Mouse (Mus musculus) thymus, adult 18-20 months (tissue): Measurements from ENCODE around the gene Gatd1.
A peak's percentile ranks its signal among the peaks of the same experiment; 100 is the strongest.
"Not testable (repeated sequence)": the region's sequence is repeated elsewhere in the genome, so short reads cannot be mapped to it uniquely, and the experiment has no call there.

Source experiments
- DNase-seq, 2 experiments: peaks; one replicate each; pipeline ENCODE4 v3.0.0; 2022; ENCODE audit warnings: mixed read lengths in 2 of 2

The Gatd1 gene

DNA sequence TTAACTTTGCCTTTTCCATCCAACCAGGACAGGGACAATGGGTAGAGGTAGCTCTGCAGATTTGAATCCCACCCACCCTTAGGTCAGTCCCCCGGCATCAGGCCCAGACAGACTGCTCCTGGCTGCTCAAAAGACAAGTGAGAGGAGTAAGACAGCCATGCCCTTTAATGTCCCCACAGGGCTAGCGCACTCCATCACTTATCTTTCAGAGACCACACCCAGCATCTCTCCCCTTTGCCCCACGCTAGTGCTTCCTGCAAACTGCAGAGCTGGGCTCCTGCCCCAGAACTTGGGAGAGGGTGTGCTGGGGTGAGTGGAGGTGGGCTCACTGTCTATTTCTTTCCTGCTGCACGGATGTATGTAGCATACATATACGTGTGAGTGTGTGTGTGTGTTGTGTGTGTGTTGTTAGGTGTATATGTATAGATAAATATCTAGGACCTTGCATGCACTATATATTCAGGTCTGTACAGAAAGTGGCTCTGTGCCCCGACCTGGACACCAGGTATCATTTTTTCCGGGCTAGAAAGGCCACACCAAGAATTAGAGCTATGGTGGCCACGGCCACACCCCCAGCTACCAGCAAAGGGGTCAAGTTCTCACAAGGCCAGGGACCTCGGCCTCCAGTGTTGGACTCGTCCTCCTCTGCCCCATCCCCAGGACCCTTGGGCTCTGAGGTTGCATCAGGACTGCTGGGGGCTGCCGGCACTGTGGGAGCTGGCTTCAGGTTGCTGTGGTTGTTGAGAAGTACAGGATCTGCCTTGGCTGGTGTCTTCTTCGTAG, 13.2 kb upstream of the Gatd1 start:
- no peak for DNase-seq

GRCm38 (mm10) chr7:141423811-141424210, 9.9 kb upstream of the Gatd1 start:
- no peak for DNase-seq

DNA sequence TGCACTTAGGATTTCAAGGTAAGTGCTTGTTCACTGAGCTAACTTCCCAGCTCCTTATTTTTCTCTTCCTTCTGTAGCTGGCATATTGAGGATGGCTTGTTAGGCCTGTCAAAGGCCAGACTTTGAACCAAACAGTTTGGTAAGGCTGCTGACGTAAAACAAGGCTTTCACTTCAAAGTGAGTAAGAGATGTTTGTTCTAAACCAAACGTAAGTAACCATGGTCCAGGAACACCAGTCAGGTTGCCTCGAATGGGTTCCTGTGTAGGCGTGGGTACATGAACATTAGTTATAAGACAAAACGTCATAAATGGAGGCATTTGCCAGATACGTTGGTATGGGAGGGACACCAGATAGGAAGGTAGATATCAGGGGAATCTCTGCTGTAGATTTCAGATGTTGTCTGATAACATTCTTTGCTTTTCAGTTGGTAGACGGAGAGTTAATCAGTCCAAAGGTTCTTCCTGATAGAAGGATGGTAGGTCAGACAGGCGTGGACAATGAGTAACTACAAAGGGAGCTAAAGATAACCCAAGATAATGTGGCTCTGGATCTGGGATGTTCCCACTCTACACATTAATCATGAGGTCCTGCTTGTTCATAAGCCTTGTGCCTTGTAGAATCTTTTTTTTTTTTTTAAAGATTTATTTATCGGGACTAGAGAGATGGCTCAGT, 6.2 kb upstream of the Gatd1 start:
- no peak for DNase-seq

GRCm38 (mm10) chr7:141418970-141419369, 5.0 kb upstream of the Gatd1 start:
- DNase-seq, result no peak

DNA sequence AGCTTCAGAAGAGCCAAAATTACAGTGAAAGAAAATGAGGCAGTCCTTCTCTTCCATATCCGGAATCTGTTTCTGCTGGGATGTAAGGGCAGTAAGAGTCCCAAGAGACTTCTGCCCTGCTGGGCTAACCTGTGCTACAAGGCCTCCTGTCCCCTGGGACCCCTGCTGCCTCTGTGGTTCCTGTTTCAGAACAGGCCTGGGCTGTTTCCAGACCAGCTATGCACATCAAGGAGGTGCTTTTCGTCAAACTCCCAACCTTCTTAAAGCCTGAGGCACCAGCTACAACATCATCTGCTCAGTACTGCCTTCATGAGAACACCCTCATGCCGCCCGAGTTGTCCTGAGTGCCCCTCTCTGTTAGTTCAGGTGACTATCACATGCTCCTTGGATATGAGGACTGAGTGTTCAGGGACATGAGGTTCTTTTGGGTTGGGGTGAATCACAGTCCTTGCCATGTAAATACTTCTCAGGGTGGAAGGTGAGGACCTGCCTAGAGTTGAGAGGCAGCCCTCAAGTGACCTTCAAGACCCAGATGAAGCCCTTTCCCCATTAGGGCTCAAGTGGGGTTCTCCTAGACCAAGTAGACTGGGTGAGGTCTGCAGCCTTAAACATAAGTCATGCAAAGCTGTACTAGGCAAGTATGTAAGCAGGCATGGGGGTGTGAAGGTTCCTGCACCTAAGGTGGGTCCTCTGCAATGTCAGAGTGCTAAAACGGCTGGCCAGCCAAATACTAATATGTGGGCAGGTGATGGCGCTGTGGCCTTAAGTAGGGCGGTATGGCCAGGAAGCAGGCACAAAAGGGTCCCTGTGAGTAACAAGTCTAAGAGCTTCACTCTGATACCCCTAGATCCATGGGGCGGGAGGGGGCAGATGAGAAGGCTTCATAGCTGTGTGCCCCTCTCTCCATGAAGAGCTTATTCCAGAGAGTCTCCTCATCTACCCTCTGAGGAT, 4.1 kb upstream of the Gatd1 start:
- no peak for DNase-seq

DNA sequence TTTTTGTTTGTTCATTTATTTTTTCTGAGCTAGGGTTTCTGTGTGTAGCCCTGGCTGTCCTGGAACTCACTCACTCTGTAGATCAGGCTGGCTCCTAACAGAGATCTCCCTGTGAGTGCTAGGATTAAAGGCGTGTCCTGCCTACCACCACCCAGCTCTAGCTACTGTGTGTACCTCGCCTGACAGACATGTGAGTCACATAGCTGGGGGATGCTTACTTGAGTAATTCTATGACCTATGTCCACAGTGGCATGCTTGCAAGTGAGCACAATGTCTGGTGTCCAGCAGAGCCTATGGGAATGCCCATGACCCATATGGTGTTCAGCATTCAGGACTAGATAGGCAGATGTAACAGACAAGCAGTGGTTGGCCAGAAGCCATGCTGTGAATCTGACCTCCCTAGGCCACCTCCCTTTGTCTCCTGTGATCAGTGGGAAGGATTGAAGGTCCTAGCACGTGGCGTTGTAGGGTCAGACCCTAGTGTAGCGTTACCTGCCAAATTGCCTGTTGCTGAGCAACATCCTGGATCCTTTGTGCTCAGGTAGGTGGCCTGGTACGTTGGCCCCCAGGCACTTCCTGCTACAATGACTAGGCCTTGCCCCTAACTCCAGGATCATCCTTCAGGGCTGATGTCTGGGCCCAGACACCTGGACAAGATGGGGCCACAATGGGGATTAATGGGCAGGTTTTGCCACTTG, 2.4 kb upstream of the Gatd1 start:
- no peak for DNase-seq

DNA sequence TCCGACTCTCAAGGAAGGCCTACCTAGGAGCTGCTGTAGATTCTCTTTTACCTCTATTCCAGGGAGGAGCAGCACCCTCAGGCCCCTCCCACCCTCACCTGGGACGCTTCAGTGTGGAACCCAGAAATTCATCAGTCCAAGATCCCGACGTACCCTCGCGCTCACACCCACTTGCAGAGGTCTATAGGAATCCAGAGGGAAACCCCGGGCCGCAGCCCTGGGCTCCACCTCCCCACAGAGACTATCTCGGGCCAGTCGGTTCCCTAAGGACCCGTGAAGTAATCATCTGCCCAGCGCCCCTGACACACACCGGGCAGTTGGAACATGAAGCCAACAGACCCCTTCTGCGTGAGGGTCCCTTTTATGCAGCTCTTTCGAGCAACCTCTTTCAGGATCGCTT, 605 bp downstream of the Gatd1 start:
- no peak for DNase-seq

GRCm38 (mm10) chr7:141411667-141412066, 2.3 kb downstream of the Gatd1 start:
- DNase-seq, result no peak

- no peak for DNase-seq
These were observed 3.3 kb downstream of the Gatd1 start for GRCm38 (mm10) chr7:141410631-141411030.

GRCm38 (mm10) chr7:141408833-141409232, 5.1 kb downstream of the Gatd1 start:
- peak; percentile 57 to 61 for DNase-seq

DNA sequence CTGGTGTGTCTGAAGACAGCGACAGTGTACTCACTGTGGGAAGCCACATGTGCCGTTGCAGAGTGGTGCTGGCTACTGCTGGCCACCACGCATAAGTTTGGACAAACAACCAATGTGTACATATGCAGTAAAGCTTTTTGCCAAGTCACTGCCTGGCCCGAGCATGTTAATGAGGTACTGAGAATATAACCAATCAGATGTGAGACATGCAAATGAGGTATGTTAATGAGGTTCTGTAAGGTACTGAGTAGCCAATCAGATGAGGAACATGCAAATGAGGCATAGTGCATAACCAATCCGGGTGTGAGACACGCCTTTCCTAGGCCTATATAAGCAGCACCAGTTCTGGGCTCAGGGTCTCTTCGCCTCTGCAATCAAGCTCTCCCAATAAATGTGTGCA, 6.3 kb downstream of the Gatd1 start:
- DNase-seq, result not testable (repeated sequence)

GRCm38 (mm10) chr7:141405466-141405865, 8.5 kb downstream of the Gatd1 start:
- no peak for DNase-seq

DNA sequence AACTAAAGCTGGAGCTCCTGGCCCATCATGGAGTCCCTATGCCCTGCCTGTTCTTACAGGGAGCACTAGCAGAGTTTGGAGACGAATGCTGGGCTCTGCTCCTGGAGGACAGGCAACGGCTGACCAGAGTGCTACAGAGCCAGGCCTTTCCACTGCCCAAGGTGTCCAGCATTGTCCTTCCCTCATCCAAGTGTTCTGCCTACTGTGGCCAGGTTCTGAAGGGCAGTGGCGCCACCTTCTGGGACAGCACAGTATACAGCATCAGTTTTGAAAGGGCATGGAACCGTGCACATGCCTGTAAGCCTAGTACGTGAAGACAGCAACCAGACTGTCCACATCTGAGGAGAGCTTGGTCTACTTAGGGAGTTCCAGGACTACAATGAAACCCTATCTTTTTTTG, 10.6 kb downstream of the Gatd1 start:
- DNase-seq, result no peak

GRCm38 (mm10) chr7:141395348-141395747, 18.6 kb downstream of the Gatd1 start:
- no peak for DNase-seq

DNA sequence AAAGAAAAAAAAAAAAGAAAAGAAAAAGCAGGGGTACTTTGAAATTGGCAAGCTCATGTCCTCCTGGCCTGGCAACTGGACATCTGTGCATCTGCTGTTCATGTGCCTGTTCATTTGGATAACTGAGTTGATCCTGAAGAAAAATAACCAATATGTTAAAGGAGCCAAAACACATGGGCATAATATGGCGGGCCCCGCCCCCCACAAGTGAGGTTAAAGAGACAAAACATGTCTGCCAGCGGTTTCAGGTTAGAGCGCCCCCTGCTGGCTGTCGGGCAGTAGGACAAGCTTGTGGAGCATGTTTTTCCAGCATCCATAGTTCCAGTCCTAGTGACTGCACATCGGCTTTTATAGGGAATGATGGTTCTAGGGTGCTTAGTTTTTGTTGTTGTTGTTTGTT, 19.2 kb downstream of the Gatd1 start:
- DNase-seq, result peak; percentile 27 to 51

GRCm38 (mm10) chr7:141394158-141394557, 19.8 kb downstream of the Gatd1 start:
- DNase-seq, result no peak

DNA sequence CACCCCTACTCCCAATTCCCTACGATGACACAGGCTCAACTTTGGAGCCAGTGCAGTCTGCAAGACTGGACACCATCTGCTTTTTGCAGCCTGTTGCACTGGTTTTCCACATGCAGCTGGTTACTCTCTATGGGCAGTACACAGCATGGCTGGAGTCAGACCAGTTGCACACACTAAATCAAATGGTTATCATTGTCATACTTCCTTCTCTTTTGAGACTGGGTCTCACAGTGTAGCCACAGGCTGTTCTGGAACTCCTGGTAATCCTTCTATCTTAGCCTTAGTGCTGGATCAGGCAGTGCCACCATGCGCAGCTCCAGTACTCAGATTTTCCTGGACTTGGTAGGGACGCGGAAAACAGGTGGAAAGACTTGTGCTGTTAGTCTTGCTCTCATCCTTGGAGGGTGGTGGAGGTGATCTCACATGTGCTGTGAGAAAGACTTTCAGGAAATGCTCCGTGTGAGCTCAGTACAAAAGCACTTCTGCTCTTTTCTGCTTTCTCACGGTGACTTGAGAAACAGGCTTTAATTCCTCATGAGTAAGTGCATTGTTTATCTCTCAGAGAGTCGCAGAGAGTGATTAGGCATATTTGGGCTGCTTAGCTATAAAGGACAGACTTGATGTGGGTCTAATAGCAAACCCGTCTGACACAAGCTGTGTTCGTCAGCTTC, 21.2 kb downstream of the Gatd1 start:
- DNase-seq, result no peak

- DNase-seq, result peak; percentile 94 to 95
These were observed 22.0 kb downstream of the Gatd1 start, which contains the start of gene Taldo1 for GRCm38 (mm10) chr7:141391625-141392551. Gene Taldo1 (plus strand): TSS chr7:141392199.

DNA sequence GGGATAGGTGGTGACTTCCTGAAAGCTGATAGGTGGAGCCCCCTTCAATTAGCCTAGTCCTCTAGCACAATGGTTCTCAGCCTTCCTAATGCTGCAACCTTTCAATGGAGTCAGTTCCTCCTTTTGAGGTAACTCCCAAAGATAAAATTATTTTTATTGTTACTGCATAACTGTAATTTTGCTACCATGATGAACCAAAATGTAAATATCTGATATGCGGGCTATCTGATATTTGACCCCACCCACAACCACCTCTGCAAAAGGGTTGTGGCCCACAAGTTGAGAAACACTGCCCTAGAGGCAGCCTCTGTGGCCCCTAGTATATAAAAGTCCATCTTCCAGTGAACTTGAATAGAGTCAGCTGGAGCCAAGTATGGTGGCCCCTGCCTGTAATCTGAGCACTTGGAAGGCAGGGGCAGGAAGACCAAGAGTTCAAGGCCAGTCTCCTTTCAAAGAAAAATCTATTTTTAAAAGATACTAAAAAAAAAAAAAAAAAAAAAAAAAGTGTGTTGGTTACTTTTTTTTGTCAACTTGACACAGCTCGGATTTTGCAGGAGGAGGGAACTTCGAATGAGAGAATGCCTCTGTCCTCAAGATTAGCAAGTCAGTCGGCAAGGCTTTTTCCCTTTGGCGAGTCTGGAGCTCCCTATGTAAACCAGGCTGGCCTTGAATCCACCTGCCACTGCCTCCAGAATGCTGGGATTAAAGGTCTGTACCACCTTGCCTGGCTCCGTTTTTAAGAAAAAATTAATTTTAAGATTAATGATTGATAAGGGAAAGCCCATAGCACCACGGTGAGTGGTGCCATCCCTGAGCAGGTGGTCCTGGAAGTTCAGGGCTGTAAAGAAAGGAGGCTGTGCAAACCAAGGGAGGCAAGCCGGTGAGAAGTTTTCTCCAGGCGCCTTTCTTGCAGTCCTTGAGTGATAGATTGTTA, 23.3 kb downstream of the Gatd1 start:
- DNase-seq, result no peak
